In the genomic region with DNA sequence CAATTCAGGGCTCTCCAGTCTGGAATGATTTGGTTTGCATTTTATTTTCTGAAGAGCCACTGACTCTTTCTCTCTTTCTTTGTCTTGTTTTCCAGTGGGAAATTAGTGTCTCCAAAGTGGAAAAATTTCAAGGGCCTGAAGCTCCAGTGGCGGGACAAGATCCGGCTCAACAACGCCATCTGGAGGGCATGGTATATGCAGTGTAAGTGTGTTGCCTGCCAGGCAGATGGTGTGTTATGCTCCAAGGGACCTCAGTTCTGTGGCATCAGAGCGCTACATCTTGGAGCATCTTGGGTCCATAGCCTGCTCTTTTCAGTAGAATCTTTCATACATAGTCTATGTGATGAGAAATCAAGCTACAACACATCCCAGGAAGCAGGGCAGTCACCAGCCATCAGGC, we compare ENCODE assay signal across 10 mouse cellular contexts. TPM values are rescaled to one million over a fixed set of nuclear protein-coding genes. Genes with fewer than 3 reads are reported as not detected.
A peak's percentile ranks its signal among the peaks of the same experiment; 100 is the strongest.
DNase-seq lines count a peak whose midpoint lies in the region; ATAC-seq and TF ChIP-seq lines count a peak whose summit lies in the region.
"Had no signal": no experiment of that assay in that cellular context is flagged by ENCODE, and none has a peak within 500 bp of the region (broad histone marks: within the 10 kb centered on the region; RNA-seq: fewer than 3 reads in every experiment).

No protein-coding gene starts in this region.

- H3K36me3 ChIP-seq in liver, embryonic 14.5 days (replicated peaks; ENCODE audit: control insufficient read depth, insufficient read depth, low read depth): no peaks in the 10 kb centered on the region; the same call in 1 of the 2 replicates
- H3K36me3 ChIP-seq in liver, embryonic 11.5 days (ENCODE audit: control insufficient read depth, insufficient read depth, low read length): peaks cover 10% of the 10 kb centered on the region

- H3K4me2 ChIP-seq in liver, embryonic 14.5 days (ENCODE audit: low read depth): no peak overlapping the region
- H3K4me2 ChIP-seq in liver, embryonic 11.5 days: no peak overlapping the region
- H3K4me2 ChIP-seq: hindbrain, embryonic 14.5 days; liver, embryonic 15.5 days had no signal

- H3K27me3 ChIP-seq in liver, embryonic 14.5 days (ENCODE audit: control insufficient read depth, insufficient read depth, low read length): no peaks in the 10 kb centered on the region
- H3K27me3 ChIP-seq in liver, embryonic 11.5 days (replicated peaks; ENCODE audit: control insufficient read depth, insufficient read depth, low read length): no peaks in the 10 kb centered on the region
- H3K27me3 ChIP-seq: liver, embryonic 15.5 days had no signal

- peak; percentile 35 for DNase-seq in gastrocnemius, postnatal 14 days
- DNase-seq in gastrocnemius, adult 18-20 months (ENCODE audit: low spot score): no peak
- DNase-seq in liver, embryonic 14.5 days (ENCODE audit: low read depth in 3 of 3, low spot score in 3 of 3): no peak
- DNase-seq in liver, embryonic 11.5 days (ENCODE audit: low spot score): no peak
- peak; percentile 28 for DNase-seq in ZHBTc4 (ENCODE audit: low read depth, low spot score)
- no peak for DNase-seq in MN1 (ENCODE audit: low spot score)

- TF ChIP-seq EP300 in liver, embryonic 14.5 days (IDR thresholded peaks at IDR 0.05; ENCODE audit: low read depth): no peak

- no peak for ATAC-seq in liver, embryonic 14.5 days (ENCODE audit: insufficient read depth)
- ATAC-seq in liver, embryonic 11.5 days (replicated peaks; ENCODE audit: low FRiP score): no peak
- no peak for ATAC-seq in erythroid progenitor cell, adult 5-6 weeks (replicated peaks; ENCODE audit: low FRiP score, poor library complexity, severe bottlenecking)

- no peak overlapping the region for H3K27ac ChIP-seq in liver, embryonic 14.5 days
- no peak overlapping the region for H3K27ac ChIP-seq in liver, embryonic 11.5 days (ENCODE audit: low read depth, low read length)
- H3K27ac ChIP-seq in embryonic fibroblast, embryonic 13.5 days (ENCODE audit: insufficient read depth, low read length): no peak overlapping the region
- H3K27ac ChIP-seq: hindbrain, embryonic 14.5 days; liver, embryonic 15.5 days had no signal

- intact Hi-C loops in gastrocnemius, postnatal 14 days (cut with DNase I; ENCODE audit: low total_unique reads): loop anchor here (10.0 kb wide), 1 partner anchor 185 kb away; the partner anchor contains the start of gene Wdr66

- H3K9ac ChIP-seq in liver, embryonic 14.5 days (replicated peaks): no peak overlapping the region; the same call in 1 of the 2 replicates
- no peak overlapping the region for H3K9ac ChIP-seq in liver, embryonic 11.5 days (ENCODE audit: low read depth, low read length)
- H3K9ac ChIP-seq: hindbrain, embryonic 14.5 days; liver, embryonic 15.5 days had no signal

- no peak for TF ChIP-seq POLR2A in embryonic fibroblast, embryonic 13.5 days (IDR thresholded peaks at IDR 0.05; ENCODE audit: low read depth, low read length)

- no peak overlapping the region for H3K4me3 ChIP-seq in liver, embryonic 14.5 days (ENCODE audit: insufficient read depth in 1 of 2, low read depth in 2 of 2, low read length in 2 of 2)
- H3K4me3 ChIP-seq in liver, embryonic 11.5 days (ENCODE audit: low read depth, low read length): no peak overlapping the region
- H3K4me3 ChIP-seq in embryonic fibroblast, embryonic 13.5 days (ENCODE audit: insufficient read depth, low read length): no peak overlapping the region
- H3K4me3 ChIP-seq: liver, embryonic 15.5 days had no signal

- peak; percentile 37 for TF ChIP-seq CTCF in liver, embryonic 14.5 days (IDR thresholded peaks at IDR 0.05; ENCODE audit: low read depth)
- peak; percentile 15; the same call in 1 of the 2 replicates for TF ChIP-seq CTCF in embryonic fibroblast, embryonic 13.5 days (IDR thresholded peaks at IDR 0.05; ENCODE audit: borderline replicate concordance, insufficient read depth, low read length)

- WGBS in liver, embryonic 14.5 days (ENCODE audit: insufficient replicate concordance): 74% methylated on average over 4 of the region's 4 CpGs
- 85% methylated on average over 4 of the region's 4 CpGs for WGBS in liver, embryonic 11.5 days

- H3K4me1 ChIP-seq in liver, embryonic 14.5 days (replicated peaks; ENCODE audit: control insufficient read depth in 2 of 2, insufficient read depth in 2 of 2, low read length in 1 of 2): no peaks in the 10 kb centered on the region
- H3K4me1 ChIP-seq in liver, embryonic 11.5 days (replicated peaks; ENCODE audit: control insufficient read depth, insufficient read depth, low read length): peaks cover 3% of the 10 kb centered on the region; the same call in 1 of the 2 replicates
- H3K4me1 ChIP-seq in embryonic fibroblast, embryonic 13.5 days (ENCODE audit: control insufficient read depth, insufficient read depth, low read length): peaks cover 4% of the 10 kb centered on the region; the same call in 1 of the 2 replicates

- no peaks in the 10 kb centered on the region for H3K9me3 ChIP-seq in liver, embryonic 14.5 days (ENCODE audit: control insufficient read depth, low read length)
- no peaks in the 10 kb centered on the region for H3K9me3 ChIP-seq in liver, embryonic 11.5 days (ENCODE audit: control insufficient read depth, low read length)
- H3K9me3 ChIP-seq: liver, embryonic 15.5 days had no signal

RNA-seq across cellular contexts. Expression of gene Mlxip, which starts 45.3 kb away (rescaled TPM):
- total RNA-seq in gastrocnemius, postnatal 14 days (2021): 10 to 100 TPM; 48.5 to 59.9 TPM
- total RNA-seq in gastrocnemius, adult 18-20 months (2021): 10 to 100 TPM; 59.3 to 63.2 TPM
- polyA plus RNA-seq in liver, embryonic 14.5 days (2012; rRNA removed): 3.0 and 3.7 TPM in 2 replicates
- polyA plus RNA-seq in liver, embryonic 14.5 days (2014; fragmentation: Nextera tagmentation; extraction: Ambion mirVana): 2.5 and 3.5 TPM in 2 replicates
- polyA plus RNA-seq in liver, embryonic 11.5 days (2014; fragmentation: Nextera tagmentation; extraction: Ambion mirVana): 13.7 and 14.0 TPM in 2 replicates
- polyA plus RNA-seq in embryonic fibroblast, embryonic 13.5 days (2011; ENCODE audit: insufficient read length, low read depth, missing spikeins): 22.4 and 24.1 TPM in 2 replicates
- total RNA-seq in erythroid progenitor cell, adult 5-6 weeks (2015; ENCODE audit: low replicate concordance): 11.3 and 13.3 TPM in 2 replicates
- 2.0 and 2.8 TPM in 2 replicates for total RNA-seq in erythroid progenitor cell, adult 5-6 weeks (2017; ENCODE audit: low replicate concordance)

RNA-seq across cellular contexts. Expression of gene Lrrc43, which starts 49.2 kb away (rescaled TPM):
- not detected for total RNA-seq in gastrocnemius, postnatal 14 days (2021)
- not detected for total RNA-seq in gastrocnemius, adult 18-20 months (2021)
- 0.02 TPM in 1 of 2 replicates, not detected in the other for polyA plus RNA-seq in liver, embryonic 14.5 days (2012; rRNA removed)
- polyA plus RNA-seq in liver, embryonic 14.5 days (2014; fragmentation: Nextera tagmentation; extraction: Ambion mirVana): not detected in 2 replicates
- not detected in 2 replicates for polyA plus RNA-seq in liver, embryonic 11.5 days (2014; fragmentation: Nextera tagmentation; extraction: Ambion mirVana)
- not detected in 2 replicates for polyA plus RNA-seq in embryonic fibroblast, embryonic 13.5 days (2011; ENCODE audit: insufficient read length, low read depth, missing spikeins)
- total RNA-seq in erythroid progenitor cell, adult 5-6 weeks (2015; ENCODE audit: low replicate concordance): not detected in 2 replicates
- total RNA-seq in erythroid progenitor cell, adult 5-6 weeks (2017; ENCODE audit: low replicate concordance): not detected in 2 replicates
- polyA plus RNA-seq: liver, embryonic 15.5 days had no signal

RNA-seq across cellular contexts. Expression of gene Il31, which starts 49.3 kb away (rescaled TPM):
- not detected for total RNA-seq in gastrocnemius, postnatal 14 days (2021)
- total RNA-seq in gastrocnemius, adult 18-20 months (2021): not detected
- polyA plus RNA-seq in liver, embryonic 14.5 days (2012; rRNA removed): not detected in 2 replicates
- not detected in 2 replicates for polyA plus RNA-seq in liver, embryonic 14.5 days (2014; fragmentation: Nextera tagmentation; extraction: Ambion mirVana)
- polyA plus RNA-seq in liver, embryonic 11.5 days (2014; fragmentation: Nextera tagmentation; extraction: Ambion mirVana): not detected in 2 replicates
- polyA plus RNA-seq in embryonic fibroblast, embryonic 13.5 days (2011; ENCODE audit: insufficient read length, low read depth, missing spikeins): not detected in 2 replicates
- total RNA-seq in erythroid progenitor cell, adult 5-6 weeks (2015; ENCODE audit: low replicate concordance): not detected in 2 replicates
- total RNA-seq in erythroid progenitor cell, adult 5-6 weeks (2017; ENCODE audit: low replicate concordance): not detected in 2 replicates
- polyA plus RNA-seq: hindbrain, embryonic 14.5 days had no signal

Comparison
In these comparisons a context has a peak if more than half of its experiments do, and no peak if none do; other contexts are left out.
1. DNase-seq: peak in gastrocnemius, postnatal 14 days (single experiment) and ZHBTc4 (single experiment); none in gastrocnemius, adult 18-20 months (single experiment), liver, embryonic 14.5 days (0 of 3), liver, embryonic 11.5 days (single experiment) and MN1 (single experiment).